Mouse (Mus musculus): Measurements from ENCODE around the gene Tlk2. TPM values are rescaled to one million over a fixed set of nuclear protein-coding genes. Genes with fewer than 3 reads are reported as not detected.

Tlk2 gene
- polyA plus RNA-seq, 1 experiment from 2014 or later, result 66.1 TPM

GRCm38 (mm10) chr11:105149766-105150165 is 28.8 kb upstream of the Tlk2 start:
- ChIA-PET POLR2A (no interaction called here), CTCF (no interaction called here)
- DNase-seq (ENCODE audit: low read depth, low spot score), result no peak
- H3K27me3 ChIP-seq, result no peaks in the 10 kb centered on the region
- TF ChIP-seq CTCF (IDR thresholded peaks at IDR 0.05), result no peak
- no peak for ATAC-seq
- in situ Hi-C loops (cut with MboI; ENCODE audit: low pct_unique_long_range_greater_than_20kb), result loop anchor here (25.0 kb wide), 1 partner anchor 837 kb away; no protein-coding TSS in a partner anchor

GRCm38 (mm10) chr11:105150691-105151090 is 27.9 kb upstream of the Tlk2 start:
- no peaks in the 10 kb centered on the region for H3K27me3 ChIP-seq
- in situ Hi-C loops (cut with MboI; ENCODE audit: low pct_unique_long_range_greater_than_20kb), result no loop called here
- no peak for ATAC-seq
- no peak for TF ChIP-seq CTCF (IDR thresholded peaks at IDR 0.05)
- no peak for DNase-seq (ENCODE audit: low read depth, low spot score)
- ChIA-PET POLR2A (no interaction called here), CTCF (no interaction called here)

DNA sequence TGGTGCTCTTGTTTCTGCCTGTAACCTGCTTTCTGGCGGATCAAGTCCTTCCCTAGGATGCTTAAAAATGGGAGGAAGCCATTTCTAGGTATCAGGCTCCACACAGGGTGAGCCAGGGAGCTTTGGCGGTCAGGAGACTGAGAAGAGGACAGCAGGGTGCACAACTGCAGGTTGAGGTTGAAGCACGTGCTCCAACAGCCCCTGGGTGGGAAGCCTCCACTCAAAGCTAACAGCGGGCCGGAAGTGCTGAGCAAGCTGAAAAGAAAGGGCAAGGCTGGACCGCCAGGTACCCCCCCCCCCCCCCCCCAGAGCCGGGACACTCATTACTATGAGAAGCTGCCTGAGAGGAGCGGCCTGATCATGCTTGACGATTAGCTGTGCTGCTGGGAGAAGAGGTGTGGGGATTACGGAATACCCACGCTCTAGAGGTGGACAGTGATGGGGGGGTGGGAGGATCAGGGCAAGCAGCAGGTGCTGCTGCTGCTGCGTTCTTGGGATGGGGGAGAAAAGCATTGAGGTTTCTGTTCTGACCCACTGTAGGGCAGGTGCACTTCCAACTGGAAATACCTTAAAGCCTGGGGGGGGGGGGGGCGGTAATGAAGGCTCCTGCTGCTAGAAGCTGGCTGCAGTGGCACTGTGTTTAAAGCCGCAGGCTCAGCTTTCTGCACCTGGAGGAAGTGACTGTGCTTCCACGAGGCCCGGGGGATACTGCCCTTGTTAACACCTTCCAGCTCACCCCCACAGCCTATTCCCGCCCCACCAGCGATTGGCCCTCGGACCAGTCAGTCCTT is 27.2 kb upstream of the Tlk2 start:
- ATAC-seq (no peak), DNase-seq (ENCODE audit: low read depth, low spot score) (no peak)
- in situ Hi-C loops (cut with MboI; ENCODE audit: low pct_unique_long_range_greater_than_20kb), result no loop called here
- POLR2A ChIA-PET, result interaction anchor here (0.6 kb wide), 2 partner anchors 39 to 976 kb away, joined by 3 to 6 read pairs; no protein-coding TSS in a partner anchor
- no peak for TF ChIP-seq CTCF (IDR thresholded peaks at IDR 0.05)
- no peaks in the 10 kb centered on the region for H3K27me3 ChIP-seq
- CTCF ChIA-PET, result no interaction called here

DNA sequence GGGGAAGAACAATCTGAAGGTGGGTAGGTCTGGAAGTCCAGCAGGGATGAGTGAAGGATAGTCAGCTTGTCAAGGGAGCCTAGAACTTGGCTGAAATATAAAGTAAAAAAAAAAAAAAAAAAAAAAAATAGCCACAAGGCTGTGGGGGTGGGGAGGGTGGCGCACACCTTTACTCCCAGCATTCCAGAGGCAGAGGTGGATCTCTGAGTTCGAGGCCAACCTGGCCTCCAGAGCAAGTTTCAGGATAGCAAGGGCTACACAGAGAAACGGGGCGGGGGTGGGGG is 26.6 kb upstream of the Tlk2 start:
- ChIA-PET CTCF (no interaction called here), POLR2A (interaction anchor here (0.6 kb wide), 2 partner anchors 39 to 975 kb away, joined by 3 to 6 read pairs; no protein-coding TSS in a partner anchor)
- no peak for TF ChIP-seq CTCF (IDR thresholded peaks at IDR 0.05)
- DNase-seq (ENCODE audit: low read depth, low spot score) (no peak), ATAC-seq (no peak)
- in situ Hi-C loops (cut with MboI; ENCODE audit: low pct_unique_long_range_greater_than_20kb), result no loop called here
- H3K27me3 ChIP-seq, result no peaks in the 10 kb centered on the region

DNA sequence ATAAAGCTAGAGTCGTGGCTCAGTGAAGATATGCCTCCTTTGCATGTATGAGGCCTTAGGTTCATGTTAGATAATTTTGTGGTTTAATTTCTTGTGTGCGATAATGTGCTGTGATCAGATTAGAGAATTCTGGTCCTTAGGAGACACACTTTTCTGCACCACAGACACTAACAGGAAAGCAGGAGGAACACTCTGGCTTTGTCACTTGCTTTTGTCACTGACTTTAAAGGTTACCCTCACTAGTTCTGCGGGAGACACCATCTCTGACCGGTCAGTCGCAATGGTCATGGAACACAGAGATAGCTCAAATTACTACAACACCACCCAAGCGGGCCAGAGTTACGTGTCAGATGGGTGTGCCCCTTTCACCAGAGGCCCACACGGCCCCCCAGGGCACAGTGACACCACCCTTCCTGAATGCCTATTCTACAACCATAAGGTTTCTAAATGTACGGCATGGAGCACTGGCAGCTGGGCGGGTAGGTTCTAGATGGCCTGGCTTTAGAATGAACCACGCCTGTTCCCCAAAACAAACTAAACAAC is 26.2 kb upstream of the Tlk2 start:
- no peak for TF ChIP-seq CTCF (IDR thresholded peaks at IDR 0.05)
- ATAC-seq, result no peak
- ChIA-PET CTCF (no interaction called here), POLR2A (interaction anchor here (0.6 kb wide), 1 partner anchor 38 kb away, joined by 6 read pairs; no protein-coding TSS in a partner anchor)
- no peaks in the 10 kb centered on the region for H3K27me3 ChIP-seq
- in situ Hi-C loops (cut with MboI; ENCODE audit: low pct_unique_long_range_greater_than_20kb), result no loop called here
- no peak for DNase-seq (ENCODE audit: low read depth, low spot score)

DNA sequence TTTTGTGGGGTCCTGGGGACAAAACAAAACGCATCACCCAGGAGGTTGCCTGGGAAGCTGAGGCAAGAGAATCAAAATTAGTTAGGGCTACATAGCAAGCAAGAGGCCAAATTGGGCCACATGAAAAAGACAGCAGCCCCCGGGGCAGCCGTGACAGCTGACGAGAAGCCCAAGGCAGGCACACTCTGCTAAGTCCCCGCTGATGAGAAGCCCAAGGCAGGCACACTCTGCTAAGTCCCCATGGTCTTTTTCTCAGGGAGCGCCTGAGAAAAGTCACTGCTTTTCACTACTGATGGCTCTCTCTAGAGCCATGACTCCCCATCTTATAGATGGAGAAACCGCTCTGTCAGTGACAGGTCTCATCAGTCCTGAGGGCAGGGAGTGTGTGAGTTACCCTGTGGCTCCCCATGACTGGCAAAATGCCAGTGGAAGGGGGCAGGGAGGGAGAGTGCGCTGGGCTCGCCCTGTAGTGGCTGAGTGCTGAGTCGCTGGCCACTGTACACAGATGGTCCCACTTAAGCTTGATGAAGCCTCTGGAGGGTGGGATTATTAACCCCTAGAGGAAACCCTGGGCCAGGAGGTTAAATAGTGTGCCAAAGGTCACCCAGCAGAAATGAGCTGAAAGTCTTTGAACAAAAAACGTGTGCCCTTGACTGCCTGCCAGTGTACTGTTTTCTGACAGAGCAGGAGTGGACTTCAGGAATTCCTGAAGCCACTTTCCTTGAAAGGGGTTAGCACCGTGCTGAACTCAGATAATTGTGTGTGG is 25.4 kb upstream of the Tlk2 start:
- ATAC-seq (peak; percentile 58), DNase-seq (ENCODE audit: low read depth, low spot score) (no peak)
- ChIA-PET POLR2A (no interaction called here), CTCF (no interaction called here)
- no peak for TF ChIP-seq CTCF (IDR thresholded peaks at IDR 0.05)
- no peaks in the 10 kb centered on the region for H3K27me3 ChIP-seq
- in situ Hi-C loops (cut with MboI; ENCODE audit: low pct_unique_long_range_greater_than_20kb), result no loop called here

GRCm38 (mm10) chr11:105155915-105156314 is 22.7 kb upstream of the Tlk2 start:
- ChIA-PET POLR2A (interaction anchor here (0.6 kb wide), 1 partner anchor 574 kb away, joined by 6 read pairs; no protein-coding TSS in a partner anchor), CTCF (no interaction called here)
- no peak for TF ChIP-seq CTCF (IDR thresholded peaks at IDR 0.05)
- no peaks in the 10 kb centered on the region for H3K27me3 ChIP-seq
- in situ Hi-C loops (cut with MboI; ENCODE audit: low pct_unique_long_range_greater_than_20kb), result no loop called here
- no peak for ATAC-seq
- no peak for DNase-seq (ENCODE audit: low read depth, low spot score)

GRCm38 (mm10) chr11:105156748-105157267 is 21.8 kb upstream of the Tlk2 start:
- H3K27me3 ChIP-seq, result no peaks in the 10 kb centered on the region
- TF ChIP-seq CTCF (IDR thresholded peaks at IDR 0.05), result no peak
- DNase-seq (ENCODE audit: low read depth, low spot score), result no peak
- in situ Hi-C loops (cut with MboI; ENCODE audit: low pct_unique_long_range_greater_than_20kb), result no loop called here
- POLR2A ChIA-PET, result no interaction called here
- ATAC-seq, result no peak
- CTCF ChIA-PET, result no interaction called here

DNA sequence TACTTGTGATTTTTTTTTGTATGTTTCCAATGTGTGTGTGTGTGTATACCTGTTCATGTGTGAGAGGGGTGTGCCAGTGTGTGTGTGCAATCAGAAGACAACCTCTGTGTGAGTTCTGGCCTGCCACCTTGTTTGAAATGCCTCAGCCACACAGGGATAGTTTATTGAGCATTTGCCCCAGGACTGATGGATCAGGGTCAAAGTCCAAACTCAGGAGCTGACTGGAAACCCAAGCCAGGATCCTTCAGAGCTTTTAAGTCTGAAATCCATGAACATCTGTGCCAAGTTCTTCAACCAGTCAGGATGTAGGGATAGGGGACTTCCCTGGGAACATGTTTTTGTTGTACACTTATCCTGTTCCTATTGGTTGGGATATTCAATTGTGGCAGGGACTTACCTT is 20.6 kb upstream of the Tlk2 start:
- POLR2A ChIA-PET, result interaction anchor here (0.9 kb wide), 1 partner anchor 10 kb away, joined by 4 read pairs; no protein-coding TSS in a partner anchor
- no peak for TF ChIP-seq CTCF (IDR thresholded peaks at IDR 0.05)
- no peaks in the 10 kb centered on the region for H3K27me3 ChIP-seq
- DNase-seq (ENCODE audit: low read depth, low spot score) (no peak), ATAC-seq (no peak)
- in situ Hi-C loops (cut with MboI; ENCODE audit: low pct_unique_long_range_greater_than_20kb), result no loop called here
- CTCF ChIA-PET, result no interaction called here

- in situ Hi-C loops (cut with MboI; ENCODE audit: low pct_unique_long_range_greater_than_20kb), result no loop called here
- DNase-seq (ENCODE audit: low read depth, low spot score), result no peak
- ChIA-PET CTCF (no interaction called here), POLR2A (interaction anchor here (0.6 to 0.7 kb wide), 2 partner anchors 59 to 721 kb away, joined by 4 to 6 read pairs; no protein-coding TSS in a partner anchor)
- ATAC-seq, result peak; percentile 89
- no peaks in the 10 kb centered on the region for H3K27me3 ChIP-seq
- no peak for TF ChIP-seq CTCF (IDR thresholded peaks at IDR 0.05)
Measured at GRCm38 (mm10) chr11:105159673-105160360, 18.8 kb upstream of the Tlk2 start.

Data from Patski (cell line).